Mouse (Mus musculus) midbrain, embryonic 11.5 days (tissue): ENCODE results near the gene Cacna1s. TPM values are rescaled to one million over a fixed set of nuclear protein-coding genes. Genes with fewer than 3 reads are reported as not detected.

ENCODE experiments used
- ATAC-seq: fragments of 200-750 bp; cut with Nextera tagmentation; 2 replicates; pipeline ENCODE4 v1.8.0; 2017; ENCODE audit warnings: moderate TSS enrichment, moderate library complexity; ENCODE audit not compliant: low FRiP score
- DNase-seq: peaks from one replicate; pipeline ENCODE4 v3.0.0; 2015; ENCODE audit warnings: low spot score; ENCODE audit errors: missing footprints
- H3K27ac ChIP-seq: fragments of 300-500 bp; sonication (generic); 2 replicates; pipeline ENCODE4 v1.5.1; 2014; ENCODE audit warnings: low read depth, low read length
- H3K27me3 ChIP-seq: fragments of 300-500 bp; sonication (generic); 2 replicates; pipeline ENCODE4 v1.6.1; 2014; ENCODE audit warnings: mild to moderate bottlenecking, low read length, moderate library complexity, mixed read lengths; ENCODE audit not compliant: control insufficient read depth, insufficient read depth
- H3K36me3 ChIP-seq: fragments of 300-500 bp; sonication (generic); 2 replicates; pipeline ENCODE4 v1.6.1; 2014; ENCODE audit warnings: mild to moderate bottlenecking, low read length, moderate library complexity, mixed read lengths; ENCODE audit not compliant: control insufficient read depth, insufficient read depth
- H3K4me1 ChIP-seq: fragments of 300-500 bp; sonication (generic); 2 replicates; pipeline ENCODE4 v1.6.1; 2014; ENCODE audit warnings: low read length; ENCODE audit not compliant: control insufficient read depth, insufficient read depth
- H3K4me2 ChIP-seq: fragments of 300-500 bp; sonication (generic); 2 replicates; pipeline ENCODE4 v1.6.1; 2014; ENCODE audit warnings: mild to moderate bottlenecking, moderate library complexity
- H3K4me3 ChIP-seq: fragments of 300-500 bp; sonication (generic); 2 replicates; pipeline ENCODE4 v1.5.1; 2014; ENCODE audit warnings: low read depth, low read length
- H3K9ac ChIP-seq: fragments of 300-500 bp; sonication (generic); 2 replicates; pipeline ENCODE4 v1.6.1; 2014; ENCODE audit warnings: low read length
- H3K9me3 ChIP-seq: fragments of 300-500 bp; sonication (generic); 2 replicates; pipeline ENCODE4 v1.6.1; 2016; ENCODE audit warnings: low read length; ENCODE audit not compliant: control insufficient read depth
- WGBS: fragments of 180-500 bp; shearing (Covaris S2); extraction: QIAGEN DNeasy Blood & Tissue Kit; methylation state at CpG from one replicate; pipeline ENCODE4 v1.1.7; 2014; 5-methylcytosine and 5-hydroxymethylcytosine counted together
- polyA plus RNA-seq: library from polyadenylated mRNA; unstranded; fragments of >200 nt; fragmentation: Nextera tagmentation; extraction: Ambion mirVana; gene quantifications from 2 replicates; pipeline ENCODE4 v1.2.1, GENCODE M21; 2014

The Cacna1s gene
- polyA plus RNA-seq, 1 experiment from 2014 or later, result 0.23 TPM

DNA sequence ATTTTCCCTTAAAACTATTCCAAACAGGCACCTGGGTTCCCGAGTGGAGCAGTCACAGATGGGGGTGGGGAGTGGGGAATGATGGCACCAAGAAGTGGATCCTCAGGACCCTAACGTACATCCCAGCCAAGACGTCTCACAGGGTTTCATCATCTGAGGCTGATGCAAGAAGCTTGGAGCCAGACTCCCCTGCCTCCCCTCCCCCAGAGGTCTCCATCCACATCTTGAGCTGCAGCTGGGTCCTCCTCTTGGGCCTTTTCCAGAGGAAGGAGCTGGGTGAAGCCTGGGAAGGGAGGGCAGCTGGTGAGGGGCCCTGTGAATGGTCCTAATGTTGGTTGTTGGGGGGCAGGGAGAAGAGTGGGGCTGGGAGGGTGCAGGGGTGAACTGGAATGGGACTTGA is 77.6 kb downstream of the Cacna1s start:
- H3K36me3 ChIP-seq, result no peaks in the 10 kb centered on the region
- peaks cover 24% of the 10 kb centered on the region for H3K4me1 ChIP-seq
- ATAC-seq (no peak), DNase-seq (no peak)
- H3K9me3 ChIP-seq, result no peaks in the 10 kb centered on the region
- H3K27me3 ChIP-seq, result peaks cover 7% of the 10 kb centered on the region; the same call in 1 of the 2 replicates
- H3K4me3 ChIP-seq, result no peak overlapping the region
- 66% methylated on average over 3 of the region's 3 CpGs for WGBS
- H3K27ac ChIP-seq, result no peak overlapping the region
- H3K9ac ChIP-seq, result no peak overlapping the region
- H3K4me2 ChIP-seq, result no peak overlapping the region

DNA sequence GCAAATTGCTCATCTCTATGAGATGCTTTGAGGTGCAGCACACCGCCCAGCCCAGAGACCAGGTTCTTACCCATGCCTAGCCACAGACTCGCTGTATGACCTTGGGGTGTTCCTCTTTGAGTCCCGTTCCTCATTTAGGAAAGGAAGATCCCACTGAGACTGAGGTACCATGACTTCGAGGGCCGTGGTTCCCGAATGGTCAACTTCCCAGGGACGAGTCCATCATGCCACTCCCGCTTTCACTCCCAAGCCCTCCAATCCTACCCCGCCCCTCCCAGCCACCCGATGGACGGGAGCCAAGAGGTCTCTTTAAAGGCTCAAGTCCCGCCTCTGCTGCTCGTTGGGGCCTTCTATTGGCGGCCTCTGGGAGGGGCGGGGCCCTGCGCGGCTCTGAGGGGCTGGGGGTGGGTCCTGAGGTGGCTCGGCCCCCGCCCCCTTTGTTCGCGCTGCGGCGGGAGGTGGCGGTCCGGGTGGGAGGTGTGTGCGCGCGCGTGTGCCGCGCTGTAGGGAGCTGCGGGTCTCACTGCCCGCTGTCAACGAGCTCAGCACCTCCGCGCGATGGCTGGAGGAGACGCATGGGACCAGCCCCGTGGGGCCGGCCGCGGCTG is 78.5 kb downstream of the Cacna1s start, which contains the start of gene Kif21b:
Kif21b (plus strand) TSS at position 439 of the 608 bp plus-strand sequence.
- H3K4me3 ChIP-seq, result peak within 1 kb of the TSS; percentile 57
- ATAC-seq, result peak; percentile 94
- no peaks in the 10 kb centered on the region for H3K9me3 ChIP-seq
- no peaks in the 10 kb centered on the region for H3K36me3 ChIP-seq
- H3K9ac ChIP-seq, result peak within 1 kb of the TSS; percentile 76
- H3K4me2 ChIP-seq, result peak within 1 kb of the TSS; percentile 60
- H3K4me1 ChIP-seq, result peaks cover 24% of the 10 kb centered on the region
- H3K27ac ChIP-seq, result peak within 1 kb of the TSS; percentile 36
- 2% methylated on average over 42 of the region's 42 CpGs for WGBS
- DNase-seq, result peak; percentile 99
- H3K27me3 ChIP-seq, result peaks cover 7% of the 10 kb centered on the region; the same call in 1 of the 2 replicates

DNA sequence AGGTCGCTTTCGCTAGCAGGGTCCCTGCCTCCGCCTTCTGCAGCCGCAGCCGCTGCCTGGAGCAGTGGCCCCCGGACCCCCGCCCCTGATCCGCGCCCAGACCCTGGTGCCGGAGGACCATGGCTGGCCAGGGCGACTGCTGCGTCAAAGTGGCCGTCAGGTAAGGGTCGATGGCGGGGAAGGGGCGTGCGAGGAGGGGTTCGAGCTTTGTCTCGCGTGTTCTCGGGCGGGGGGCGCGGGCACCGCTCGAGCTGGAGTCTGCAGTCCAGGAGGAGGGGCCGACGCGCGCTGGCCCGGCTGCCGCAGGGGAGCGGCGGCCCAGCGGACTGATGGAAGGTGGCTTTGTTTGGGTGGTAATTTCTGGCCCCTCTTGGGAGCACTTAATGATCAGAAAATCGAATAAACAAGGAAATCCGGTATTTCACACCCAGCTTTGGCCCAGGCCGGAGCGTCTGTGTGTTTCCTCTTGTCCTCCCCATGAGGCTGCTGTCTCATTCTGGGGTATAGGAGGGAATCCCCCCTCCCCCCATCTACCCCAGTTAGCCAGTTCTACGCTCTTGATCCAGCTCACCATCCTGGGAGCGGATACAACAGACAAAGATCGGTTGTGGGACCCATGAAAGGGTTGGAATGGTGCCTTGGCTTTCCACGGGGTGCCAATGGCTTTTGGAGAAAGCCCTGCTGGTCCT is 79.2 kb downstream of the Cacna1s start:
- Histone ChIP-seq H3K4me3 (peak overlapping the region; percentile 57), H3K4me1 (peaks cover 28% of the 10 kb centered on the region), H3K27me3 (peaks cover 7% of the 10 kb centered on the region; the same call in 1 of the 2 replicates), H3K4me2 (peak overlapping the region; percentile 60), H3K9ac (peak overlapping the region; percentile 76), H3K36me3 (no peaks in the 10 kb centered on the region), H3K9me3 (no peaks in the 10 kb centered on the region), H3K27ac (peak overlapping the region; percentile 36)
- peak; percentile 95 for DNase-seq
- peak; percentile 3 for ATAC-seq
- under 1% methylated on average over 43 of the region's 43 CpGs for WGBS

DNA sequence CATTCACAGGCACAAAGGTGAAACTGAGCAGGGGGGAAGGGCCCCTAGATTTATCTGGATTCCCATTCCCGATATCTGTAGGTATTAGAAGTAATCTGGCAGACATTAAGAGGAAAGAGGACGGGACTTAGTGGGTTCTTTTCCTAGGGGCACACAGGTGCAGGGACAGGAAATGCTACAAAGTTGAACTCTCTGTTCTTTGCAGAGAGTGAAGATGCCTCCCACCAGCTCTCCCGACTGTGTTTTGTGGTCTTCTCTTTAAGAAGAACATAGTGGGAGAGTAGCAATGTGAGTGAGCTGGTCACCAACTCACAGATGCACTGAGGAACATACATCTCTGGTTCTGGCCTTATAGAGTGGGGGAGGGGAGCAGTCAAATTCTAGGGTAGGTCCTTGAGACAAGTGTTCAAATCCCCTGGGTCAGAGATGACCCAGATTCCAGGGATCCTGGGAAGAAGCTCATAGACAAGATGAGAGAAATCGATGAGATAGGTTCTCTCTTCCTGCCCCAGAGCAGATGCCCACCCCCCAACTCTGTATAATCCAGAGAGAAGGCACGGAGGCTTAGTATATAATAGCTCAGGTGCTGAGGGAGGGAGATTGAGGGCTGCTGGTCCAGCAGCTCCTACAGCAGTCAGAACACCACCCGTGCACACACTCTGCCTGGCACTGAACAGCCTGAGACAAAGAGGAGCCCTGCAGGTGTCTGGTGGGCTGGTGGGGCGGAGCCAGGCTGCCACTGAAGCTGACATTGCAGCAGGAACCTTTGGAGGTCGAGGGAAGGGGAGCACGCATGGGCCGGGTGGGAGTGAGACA is 80.0 kb downstream of the Cacna1s start:
- peak overlapping the region; percentile 30; the same call in 1 of the 2 replicates for H3K27ac ChIP-seq

DNA sequence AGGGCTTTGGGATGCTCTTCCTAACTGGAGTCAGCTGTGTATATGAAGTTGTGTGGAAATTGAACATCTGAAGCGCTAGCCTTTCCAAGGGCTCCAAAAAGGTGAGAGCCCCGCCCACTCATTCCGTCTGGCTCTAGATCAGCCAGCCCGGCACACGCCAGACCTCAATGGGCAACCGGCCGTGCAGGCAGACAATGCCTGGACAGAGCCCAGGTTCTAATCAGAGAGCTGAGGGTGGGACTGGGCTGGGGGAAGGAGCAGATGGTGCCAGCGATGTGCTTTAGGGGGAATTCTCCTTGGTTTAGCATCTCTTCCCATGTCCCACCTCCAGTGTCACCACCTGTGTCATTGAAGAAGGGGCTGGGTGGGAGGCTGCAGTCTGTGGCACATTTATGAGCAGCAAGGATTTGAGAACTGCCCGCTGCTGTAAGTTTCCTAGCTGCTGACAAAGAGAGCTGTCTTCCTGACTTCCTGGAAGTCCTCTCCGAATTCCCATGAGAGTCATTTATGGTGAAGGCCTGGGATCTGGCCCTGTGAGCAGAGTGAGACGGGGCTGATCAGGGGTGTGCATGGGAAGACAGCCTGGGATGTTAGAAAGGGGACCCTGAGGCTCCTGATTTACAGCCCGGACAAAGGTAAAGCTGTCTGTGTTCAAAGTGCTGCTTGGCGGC is 81.2 kb downstream of the Cacna1s start:
- Histone ChIP-seq H3K9ac (0 out of 2 replicates have a peak overlapping the region, but pooled peaks have one; percentile 21), H3K27ac (no peak overlapping the region), H3K9me3 (no peaks in the 10 kb centered on the region), H3K36me3 (no peaks in the 10 kb centered on the region), H3K4me2 (peak overlapping the region; percentile 60), H3K27me3 (peaks cover 7% of the 10 kb centered on the region; the same call in 1 of the 2 replicates), H3K4me3 (peak overlapping the region; percentile 57), H3K4me1 (peaks cover 48% of the 10 kb centered on the region)
- DNase-seq, result no peak
- no peak for ATAC-seq
- WGBS, result 40% methylated on average over 13 of the region's 13 CpGs

More for the DNA sequence above, 80.0 kb downstream of the Cacna1s start:
- no peak for ATAC-seq
- WGBS, result 27% methylated on average over 10 of the region's 10 CpGs
- H3K4me1 ChIP-seq, result peaks cover 36% of the 10 kb centered on the region
- peak overlapping the region; percentile 57 for H3K4me3 ChIP-seq
- no peaks in the 10 kb centered on the region for H3K9me3 ChIP-seq
- peak overlapping the region; percentile 60 for H3K4me2 ChIP-seq
- peak overlapping the region; percentile 76 for H3K9ac ChIP-seq
- no peaks in the 10 kb centered on the region for H3K36me3 ChIP-seq
- DNase-seq, result no peak
- peaks cover 7% of the 10 kb centered on the region; the same call in 1 of the 2 replicates for H3K27me3 ChIP-seq

DNA sequence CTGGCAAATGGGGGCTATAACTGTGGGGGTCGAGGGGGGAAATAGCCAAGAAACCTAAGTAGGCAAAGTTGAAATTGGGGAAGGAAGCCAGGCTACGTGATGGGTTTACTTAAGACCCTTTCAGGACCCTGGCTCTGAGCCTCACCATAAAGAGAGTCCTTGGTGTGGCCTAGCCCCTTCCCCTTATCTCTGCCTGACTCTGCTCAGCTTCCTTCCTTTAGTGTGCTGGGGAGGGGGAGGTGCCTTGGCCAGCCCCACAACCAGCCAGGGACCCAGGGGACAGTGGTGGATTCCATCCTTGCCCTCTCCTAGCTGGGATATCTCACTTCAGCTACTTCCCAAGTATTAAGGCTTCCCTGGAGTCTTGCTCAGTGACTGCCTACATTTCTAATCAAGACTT is 82.0 kb downstream of the Cacna1s start:
- Histone ChIP-seq H3K27me3 (peaks cover 7% of the 10 kb centered on the region; the same call in 1 of the 2 replicates), H3K36me3 (no peaks in the 10 kb centered on the region), H3K4me2 (no peak overlapping the region), H3K27ac (no peak overlapping the region), H3K4me3 (no peak overlapping the region), H3K9ac (no peak overlapping the region), H3K9me3 (no peaks in the 10 kb centered on the region), H3K4me1 (peaks cover 49% of the 10 kb centered on the region)
- DNase-seq (no peak), ATAC-seq (no peak)
- WGBS, result 74% methylated on average over 2 of the region's 2 CpGs

DNA sequence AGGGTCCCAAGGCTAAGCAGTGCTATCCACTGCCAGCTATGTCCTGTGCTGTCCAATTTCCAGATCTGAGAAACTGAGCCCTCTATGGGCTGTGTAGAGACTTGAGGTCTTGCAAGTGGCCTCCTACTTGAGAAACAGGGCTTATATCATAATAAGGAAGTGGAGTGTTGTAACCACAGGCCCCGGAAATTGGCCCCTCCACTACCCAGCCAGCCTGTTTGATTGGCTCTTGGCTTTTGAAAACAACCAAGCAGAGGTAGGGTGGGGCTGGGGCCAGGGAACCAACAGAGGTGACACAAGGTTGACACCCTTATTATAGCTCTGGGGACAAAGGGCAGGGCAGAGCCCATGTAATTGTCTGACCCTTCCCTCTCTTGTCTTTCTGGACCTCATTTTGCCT is 82.5 kb downstream of the Cacna1s start:
- H3K27me3 ChIP-seq, result peaks cover 7% of the 10 kb centered on the region; the same call in 1 of the 2 replicates
- WGBS, result 77% methylated on average over 1 of the region's 1 CpGs
- H3K4me1 ChIP-seq, result peaks cover 54% of the 10 kb centered on the region
- no peaks in the 10 kb centered on the region for H3K9me3 ChIP-seq
- no peak for ATAC-seq
- no peak overlapping the region for H3K4me3 ChIP-seq
- H3K36me3 ChIP-seq, result no peaks in the 10 kb centered on the region
- no peak overlapping the region for H3K4me2 ChIP-seq
- DNase-seq, result no peak
- no peak overlapping the region for H3K27ac ChIP-seq
- H3K9ac ChIP-seq, result no peak overlapping the region

DNA sequence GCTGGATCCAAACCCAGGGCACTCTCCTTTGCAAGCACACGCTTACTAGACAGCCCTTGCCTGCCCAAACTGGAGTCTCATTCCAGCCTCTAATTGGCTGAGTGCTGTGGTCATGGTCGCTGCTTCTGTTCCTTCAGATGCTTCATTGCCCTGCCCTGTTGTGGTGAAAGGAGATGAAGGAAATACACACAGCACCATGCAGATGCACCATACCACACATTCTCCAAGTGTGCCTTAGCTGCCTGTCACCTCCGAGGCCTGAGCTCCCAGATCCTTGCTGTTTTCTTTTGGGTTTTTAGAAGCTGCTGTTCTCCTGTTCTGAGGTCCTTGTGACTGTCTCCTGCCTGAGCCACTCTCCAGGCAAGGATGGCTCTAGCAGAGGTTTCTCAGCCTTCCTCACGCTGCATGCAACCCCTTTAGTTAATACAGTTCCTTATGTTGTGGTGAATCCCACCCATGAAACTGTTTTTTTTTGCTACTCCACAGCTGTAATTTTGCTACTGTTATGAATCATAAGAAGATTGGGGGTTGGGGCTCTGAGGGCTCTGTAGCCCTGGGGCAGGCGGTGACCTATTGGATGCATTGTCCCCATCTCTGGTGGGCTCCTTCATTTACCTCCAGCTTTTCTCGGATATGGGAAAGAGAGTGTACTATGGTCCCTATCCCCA is 83.4 kb downstream of the Cacna1s start:
- peaks cover 7% of the 10 kb centered on the region; the same call in 1 of the 2 replicates for H3K27me3 ChIP-seq
- peaks cover 57% of the 10 kb centered on the region for H3K4me1 ChIP-seq
- no peaks in the 10 kb centered on the region for H3K36me3 ChIP-seq
- ATAC-seq (no peak), DNase-seq (no peak)
- no peak overlapping the region for H3K27ac ChIP-seq
- no peaks in the 10 kb centered on the region for H3K9me3 ChIP-seq
- no peak overlapping the region for H3K9ac ChIP-seq
- WGBS, result 66% methylated on average over 6 of the region's 6 CpGs
- no peak overlapping the region for H3K4me3 ChIP-seq
- H3K4me2 ChIP-seq, result no peak overlapping the region
